Mouse (Mus musculus): ENCODE measurements around the gene Col4a3. TPM values are rescaled to one million over a fixed set of nuclear protein-coding genes. Genes with fewer than 3 reads are reported as not detected.

Col4a3 gene
- polyA plus RNA-seq, 1 experiment from 2014 or later, result 0.24 TPM

GRCm38 (mm10) chr1:82603198-82603950, 16.7 kb downstream of the Col4a3 start:
- Histone ChIP-seq H3K36me3 (ENCODE audit: control insufficient read depth, insufficient read depth) (no peaks in the 10 kb centered on the region), H3K4me2 (ENCODE audit: low read length) (no peak overlapping the region), H3K9me3 (ENCODE audit: control insufficient read depth, low read length) (no peaks in the 10 kb centered on the region), H3K27ac (ENCODE audit: low read length) (no peak overlapping the region), H3K4me1 (replicated peaks; ENCODE audit: control insufficient read depth, insufficient read depth, low read length) (no peaks in the 10 kb centered on the region), H3K27me3 (replicated peaks; ENCODE audit: control insufficient read depth, insufficient read depth, low read length) (no peaks in the 10 kb centered on the region), H3K4me3 (replicated peaks; ENCODE audit: low read length) (no peak overlapping the region), H3K9ac (replicated peaks; ENCODE audit: low read depth, low read length) (no peak overlapping the region)
- no peak for ATAC-seq
- 74% methylated on average over 7 of the region's 7 CpGs for WGBS

- Histone ChIP-seq H3K4me2 (ENCODE audit: low read length) (no peak overlapping the region), H3K4me1 (replicated peaks; ENCODE audit: control insufficient read depth, insufficient read depth, low read length) (no peaks in the 10 kb centered on the region), H3K36me3 (ENCODE audit: control insufficient read depth, insufficient read depth) (no peaks in the 10 kb centered on the region), H3K4me3 (replicated peaks; ENCODE audit: low read length) (no peak overlapping the region), H3K27ac (ENCODE audit: low read length) (no peak overlapping the region), H3K9me3 (ENCODE audit: control insufficient read depth, low read length) (no peaks in the 10 kb centered on the region), H3K27me3 (replicated peaks; ENCODE audit: control insufficient read depth, insufficient read depth, low read length) (no peaks in the 10 kb centered on the region), H3K9ac (replicated peaks; ENCODE audit: low read depth, low read length) (no peak overlapping the region)
- no peak for ATAC-seq
- 77% methylated on average over 7 of the region's 7 CpGs for WGBS
Observed at GRCm38 (mm10) chr1:82605347-82605746, 18.6 kb downstream of the Col4a3 start.

- Histone ChIP-seq H3K9ac (replicated peaks; ENCODE audit: low read depth, low read length) (no peak overlapping the region), H3K27me3 (replicated peaks; ENCODE audit: control insufficient read depth, insufficient read depth, low read length) (no peaks in the 10 kb centered on the region), H3K4me1 (replicated peaks; ENCODE audit: control insufficient read depth, insufficient read depth, low read length) (no peaks in the 10 kb centered on the region), H3K9me3 (ENCODE audit: control insufficient read depth, low read length) (no peaks in the 10 kb centered on the region), H3K4me3 (replicated peaks; ENCODE audit: low read length) (no peak overlapping the region), H3K4me2 (ENCODE audit: low read length) (no peak overlapping the region), H3K27ac (ENCODE audit: low read length) (no peak overlapping the region), H3K36me3 (ENCODE audit: control insufficient read depth, insufficient read depth) (no peaks in the 10 kb centered on the region)
- 78% methylated on average over 7 of the region's 7 CpGs for WGBS
- no peak for ATAC-seq
Observed at GRCm38 (mm10) chr1:82605856-82606255, 19.1 kb downstream of the Col4a3 start.

GRCm38 (mm10) chr1:82608646-82609262, 22.0 kb downstream of the Col4a3 start:
- no peaks in the 10 kb centered on the region for H3K9me3 ChIP-seq (ENCODE audit: control insufficient read depth, low read length)
- 62% methylated on average over 9 of the region's 9 CpGs for WGBS
- no peak overlapping the region for H3K27ac ChIP-seq (ENCODE audit: low read length)

GRCm38 (mm10) chr1:82612061-82612660, 25.4 kb downstream of the Col4a3 start:
- no peak overlapping the region for H3K4me3 ChIP-seq (replicated peaks; ENCODE audit: low read length)
- no peaks in the 10 kb centered on the region for H3K36me3 ChIP-seq (ENCODE audit: control insufficient read depth, insufficient read depth)
- WGBS, result 90% methylated on average over 9 of the region's 9 CpGs
- no peak overlapping the region for H3K27ac ChIP-seq (ENCODE audit: low read length)
- no peaks in the 10 kb centered on the region for H3K27me3 ChIP-seq (replicated peaks; ENCODE audit: control insufficient read depth, insufficient read depth, low read length)
- no peaks in the 10 kb centered on the region for H3K4me1 ChIP-seq (replicated peaks; ENCODE audit: control insufficient read depth, insufficient read depth, low read length)
- no peak for ATAC-seq
- H3K4me2 ChIP-seq (ENCODE audit: low read length), result no peak overlapping the region
- no peaks in the 10 kb centered on the region for H3K9me3 ChIP-seq (ENCODE audit: control insufficient read depth, low read length)
- no peak overlapping the region for H3K9ac ChIP-seq (replicated peaks; ENCODE audit: low read depth, low read length)

More at GRCm38 (mm10) chr1:82608646-82609262, 22.0 kb downstream of the Col4a3 start:
- Histone ChIP-seq H3K4me2 (ENCODE audit: low read length) (no peak overlapping the region), H3K4me1 (replicated peaks; ENCODE audit: control insufficient read depth, insufficient read depth, low read length) (no peaks in the 10 kb centered on the region), H3K27me3 (replicated peaks; ENCODE audit: control insufficient read depth, insufficient read depth, low read length) (no peaks in the 10 kb centered on the region), H3K9ac (replicated peaks; ENCODE audit: low read depth, low read length) (no peak overlapping the region), H3K36me3 (ENCODE audit: control insufficient read depth, insufficient read depth) (no peaks in the 10 kb centered on the region), H3K4me3 (replicated peaks; ENCODE audit: low read length) (no peak overlapping the region)
- no peak for ATAC-seq

- Histone ChIP-seq H3K36me3 (ENCODE audit: control insufficient read depth, insufficient read depth) (no peaks in the 10 kb centered on the region), H3K27ac (ENCODE audit: low read length) (no peak overlapping the region)
- 79% methylated on average over 5 of the region's 5 CpGs for WGBS
Observed at GRCm38 (mm10) chr1:82618001-82618400, 31.3 kb downstream of the Col4a3 start.

GRCm38 (mm10) chr1:82618592-82618991, 31.9 kb downstream of the Col4a3 start:
- no peaks in the 10 kb centered on the region for H3K36me3 ChIP-seq (ENCODE audit: control insufficient read depth, insufficient read depth)
- WGBS, result 88% methylated on average over 5 of the region's 5 CpGs
- H3K4me2 ChIP-seq (ENCODE audit: low read length), result no peak overlapping the region
- no peak for ATAC-seq
- H3K9me3 ChIP-seq (ENCODE audit: control insufficient read depth, low read length), result no peaks in the 10 kb centered on the region
- no peak overlapping the region for H3K4me3 ChIP-seq (replicated peaks; ENCODE audit: low read length)
- no peak overlapping the region for H3K27ac ChIP-seq (ENCODE audit: low read length)
- H3K4me1 ChIP-seq (replicated peaks; ENCODE audit: control insufficient read depth, insufficient read depth, low read length), result no peaks in the 10 kb centered on the region
- no peak overlapping the region for H3K9ac ChIP-seq (replicated peaks; ENCODE audit: low read depth, low read length)
- H3K27me3 ChIP-seq (replicated peaks; ENCODE audit: control insufficient read depth, insufficient read depth, low read length), result no peaks in the 10 kb centered on the region

More at GRCm38 (mm10) chr1:82618001-82618400, 31.3 kb downstream of the Col4a3 start:
- H3K4me3 ChIP-seq (replicated peaks; ENCODE audit: low read length), result no peak overlapping the region
- H3K9me3 ChIP-seq (ENCODE audit: control insufficient read depth, low read length), result no peaks in the 10 kb centered on the region
- no peak overlapping the region for H3K4me2 ChIP-seq (ENCODE audit: low read length)
- H3K9ac ChIP-seq (replicated peaks; ENCODE audit: low read depth, low read length), result no peak overlapping the region
- H3K27me3 ChIP-seq (replicated peaks; ENCODE audit: control insufficient read depth, insufficient read depth, low read length), result no peaks in the 10 kb centered on the region
- H3K4me1 ChIP-seq (replicated peaks; ENCODE audit: control insufficient read depth, insufficient read depth, low read length), result no peaks in the 10 kb centered on the region
- ATAC-seq, result no peak

- WGBS, result 84% methylated on average over 5 of the region's 5 CpGs
- Histone ChIP-seq H3K9me3 (ENCODE audit: control insufficient read depth, low read length) (no peaks in the 10 kb centered on the region), H3K4me2 (ENCODE audit: low read length) (no peak overlapping the region), H3K4me3 (replicated peaks; ENCODE audit: low read length) (no peak overlapping the region), H3K9ac (replicated peaks; ENCODE audit: low read depth, low read length) (no peak overlapping the region), H3K4me1 (replicated peaks; ENCODE audit: control insufficient read depth, insufficient read depth, low read length) (no peaks in the 10 kb centered on the region), H3K36me3 (ENCODE audit: control insufficient read depth, insufficient read depth) (no peaks in the 10 kb centered on the region), H3K27ac (ENCODE audit: low read length) (no peak overlapping the region), H3K27me3 (replicated peaks; ENCODE audit: control insufficient read depth, insufficient read depth, low read length) (no peaks in the 10 kb centered on the region)
- ATAC-seq, result no peak
Observed at GRCm38 (mm10) chr1:82619981-82620380, 33.3 kb downstream of the Col4a3 start.

- WGBS, result 78% methylated on average over 6 of the region's 6 CpGs
- no peak overlapping the region for H3K4me3 ChIP-seq (replicated peaks; ENCODE audit: low read length)
- no peaks in the 10 kb centered on the region for H3K4me1 ChIP-seq (replicated peaks; ENCODE audit: control insufficient read depth, insufficient read depth, low read length)
- no peak for ATAC-seq
- no peaks in the 10 kb centered on the region for H3K9me3 ChIP-seq (ENCODE audit: control insufficient read depth, low read length)
- H3K9ac ChIP-seq (replicated peaks; ENCODE audit: low read depth, low read length), result no peak overlapping the region
- no peaks in the 10 kb centered on the region for H3K36me3 ChIP-seq (ENCODE audit: control insufficient read depth, insufficient read depth)
- no peak overlapping the region for H3K4me2 ChIP-seq (ENCODE audit: low read length)
- H3K27ac ChIP-seq (ENCODE audit: low read length), result no peak overlapping the region
- no peaks in the 10 kb centered on the region for H3K27me3 ChIP-seq (replicated peaks; ENCODE audit: control insufficient read depth, insufficient read depth, low read length)
Observed at GRCm38 (mm10) chr1:82624934-82625333, 38.2 kb downstream of the Col4a3 start.

Measured in forebrain, embryonic 16.5 days (tissue).